19 mouse cellular contexts compared by ENCODE assay signal in the genomic region with DNA sequence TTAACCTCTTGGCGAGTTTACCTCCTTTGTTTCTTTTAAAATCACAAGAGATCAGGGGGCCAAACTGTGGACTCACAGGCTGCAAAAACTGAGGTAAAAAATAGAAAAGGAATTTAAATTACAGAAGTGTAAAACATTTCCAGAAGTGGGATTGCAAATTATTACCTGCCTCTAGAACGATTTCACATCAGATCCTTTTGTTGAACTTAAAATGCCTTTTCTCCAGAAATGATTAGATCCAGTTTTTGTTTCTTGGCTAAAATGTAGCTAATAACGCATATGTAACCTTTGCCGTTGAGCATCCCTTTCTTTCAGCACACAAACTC.
DNase-seq lines count a peak whose midpoint lies in the region; ATAC-seq and TF ChIP-seq lines count a peak whose summit lies in the region.
"Had no signal": no experiment of that assay in that cellular context is flagged by ENCODE, and none has a peak within 500 bp of the region (broad histone marks: within the 10 kb centered on the region; RNA-seq: fewer than 3 reads in every experiment).

No protein-coding gene starts in this region.

- intact Hi-C loops in heart, adult 2 months (cut with DNase I): no loop called here

- H3K9me3 ChIP-seq in midbrain, embryonic 10.5 days (replicated peaks): no peaks in the 10 kb centered on the region
- no peaks in the 10 kb centered on the region for H3K9me3 ChIP-seq in midbrain, postnatal 0 days (ENCODE audit: low read length)
- H3K9me3 ChIP-seq in forebrain, embryonic 13.5 days (replicated peaks): no peaks in the 10 kb centered on the region
- H3K9me3 ChIP-seq in midbrain, embryonic 11.5 days (ENCODE audit: control insufficient read depth, low read length): no peaks in the 10 kb centered on the region
- H3K9me3 ChIP-seq: embryonic facial prominence, embryonic 12.5 days; hindbrain, embryonic 15.5 days; liver, embryonic 15.5 days; megakaryocyte, embryonic 14.5 days; stomach, embryonic 15.5 days had no signal

- no peak for TF ChIP-seq POLR2A in heart, adult 2 months (IDR thresholded peaks at IDR 0.05; ENCODE audit: insufficient read depth, low read depth, low read length)

- no peak for TF ChIP-seq EP300 in heart, adult 2 months (IDR thresholded peaks at IDR 0.05; ENCODE audit: insufficient read depth, low read depth, low read length)

- no peak for ATAC-seq in midbrain, postnatal 0 days (ENCODE audit: low FRiP score)
- no peak for ATAC-seq in forebrain, embryonic 13.5 days
- ATAC-seq in midbrain, embryonic 11.5 days (ENCODE audit: low FRiP score): no peak
- ATAC-seq: lung, postnatal 0 days had no signal

- peak overlapping the region; percentile 90 for H3K27ac ChIP-seq in midbrain, embryonic 10.5 days (replicated peaks)
- no peak overlapping the region for H3K27ac ChIP-seq in midbrain, postnatal 0 days (ENCODE audit: low read depth, low read length)
- H3K27ac ChIP-seq in forebrain, embryonic 13.5 days: peak overlapping the region; percentile 84
- peak overlapping the region; percentile 88 for H3K27ac ChIP-seq in midbrain, embryonic 11.5 days (ENCODE audit: low read depth, low read length)
- no peak overlapping the region for H3K27ac ChIP-seq in heart, adult 2 months
- H3K27ac ChIP-seq: embryonic facial prominence, embryonic 12.5 days; hindbrain, embryonic 15.5 days; liver, embryonic 15.5 days; stomach, embryonic 15.5 days had no signal

- TF ChIP-seq CTCF in midbrain, postnatal 0 days (IDR thresholded peaks at IDR 0.05): no peak
- TF ChIP-seq CTCF in heart, adult 2 months (IDR thresholded peaks at IDR 0.05): no peak

- H3K4me3 ChIP-seq in midbrain, embryonic 10.5 days: peak overlapping the region; percentile 14
- H3K4me3 ChIP-seq in midbrain, postnatal 0 days (ENCODE audit: low read depth, low read length): no peak overlapping the region
- no peak overlapping the region for H3K4me3 ChIP-seq in forebrain, embryonic 13.5 days
- no peak overlapping the region for H3K4me3 ChIP-seq in midbrain, embryonic 11.5 days (ENCODE audit: low read depth, low read length)
- no peak overlapping the region for H3K4me3 ChIP-seq in heart, adult 2 months
- H3K4me3 ChIP-seq: embryonic facial prominence, embryonic 12.5 days; hindbrain, embryonic 15.5 days; liver, embryonic 15.5 days; megakaryocyte, embryonic 14.5 days; stomach, embryonic 15.5 days had no signal

- 39% methylated on average over 4 of the region's 4 CpGs for WGBS in midbrain, embryonic 10.5 days
- 42% methylated on average over 4 of the region's 4 CpGs for WGBS in midbrain, postnatal 0 days
- WGBS in forebrain, embryonic 13.5 days: 17% methylated on average over 4 of the region's 4 CpGs
- 35% methylated on average over 4 of the region's 4 CpGs for WGBS in midbrain, embryonic 11.5 days
- WGBS in heart, adult 2 months: 83% methylated on average over 4 of the region's 4 CpGs

- H3K4me1 ChIP-seq in midbrain, embryonic 10.5 days: peaks cover 54% of the 10 kb centered on the region
- no peaks in the 10 kb centered on the region for H3K4me1 ChIP-seq in midbrain, postnatal 0 days (ENCODE audit: insufficient read depth, low read length)
- peaks cover 46% of the 10 kb centered on the region for H3K4me1 ChIP-seq in forebrain, embryonic 13.5 days
- peaks cover 25% of the 10 kb centered on the region; the same call in 1 of the 2 replicates for H3K4me1 ChIP-seq in midbrain, embryonic 11.5 days (ENCODE audit: control insufficient read depth, insufficient read depth, low read length)
- H3K4me1 ChIP-seq in heart, adult 2 months (ENCODE audit: control insufficient read depth, insufficient read depth, low read length): no peaks in the 10 kb centered on the region
- H3K4me1 ChIP-seq: liver, embryonic 15.5 days; stomach, embryonic 15.5 days had no signal

- no peaks in the 10 kb centered on the region for H3K27me3 ChIP-seq in midbrain, embryonic 10.5 days (ENCODE audit: low read depth, poor library complexity, severe bottlenecking)
- H3K27me3 ChIP-seq in midbrain, postnatal 0 days (ENCODE audit: insufficient read depth, low read length): no peaks in the 10 kb centered on the region
- no peaks in the 10 kb centered on the region for H3K27me3 ChIP-seq in forebrain, embryonic 13.5 days
- H3K27me3 ChIP-seq in midbrain, embryonic 11.5 days (ENCODE audit: control insufficient read depth, insufficient read depth, low read length): no peaks in the 10 kb centered on the region
- H3K27me3 ChIP-seq in heart, adult 2 months (ENCODE audit: control insufficient read depth, insufficient read depth, low read length): no peaks in the 10 kb centered on the region
- H3K27me3 ChIP-seq: hindbrain, embryonic 15.5 days; liver, embryonic 15.5 days; megakaryocyte, embryonic 14.5 days; stomach, embryonic 15.5 days had no signal

- no peaks in the 10 kb centered on the region for H3K79me2 ChIP-seq in heart, adult 2 months (replicated peaks; ENCODE audit: control insufficient read depth, insufficient read depth, low read length)

- H3K36me3 ChIP-seq in midbrain, embryonic 10.5 days: no peaks in the 10 kb centered on the region
- no peaks in the 10 kb centered on the region for H3K36me3 ChIP-seq in midbrain, postnatal 0 days (ENCODE audit: insufficient read depth, low read length)
- H3K36me3 ChIP-seq in forebrain, embryonic 13.5 days (ENCODE audit: poor library complexity, severe bottlenecking): no peaks in the 10 kb centered on the region
- H3K36me3 ChIP-seq in midbrain, embryonic 11.5 days (ENCODE audit: control insufficient read depth, insufficient read depth, low read length): no peaks in the 10 kb centered on the region
- H3K36me3 ChIP-seq in heart, adult 2 months (ENCODE audit: control insufficient read depth, insufficient read depth, low read length): no peaks in the 10 kb centered on the region
- H3K36me3 ChIP-seq: embryonic facial prominence, embryonic 12.5 days; hindbrain, embryonic 15.5 days; liver, embryonic 15.5 days; stomach, embryonic 15.5 days had no signal

- H3K4me2 ChIP-seq in midbrain, postnatal 0 days (ENCODE audit: low read depth, low read length, poor library complexity, severe bottlenecking): no peak overlapping the region
- H3K4me2 ChIP-seq in forebrain, embryonic 13.5 days: peak overlapping the region; percentile 32
- peak overlapping the region; percentile 30; the same call in 1 of the 2 replicates for H3K4me2 ChIP-seq in midbrain, embryonic 11.5 days
- H3K4me2 ChIP-seq: embryonic facial prominence, embryonic 12.5 days; hindbrain, embryonic 15.5 days; liver, embryonic 15.5 days; stomach, embryonic 15.5 days had no signal

- DNase-seq in midbrain, embryonic 10.5 days (ENCODE audit: low spot score): no peak
- no peak for DNase-seq in midbrain, postnatal 0 days (ENCODE audit: low spot score)
- peak; percentile 92 for DNase-seq in midbrain, embryonic 11.5 days (ENCODE audit: low spot score, missing footprints)
- DNase-seq in urinary bladder, postnatal 25 days (ENCODE audit: low spot score): no peak
- no peak for DNase-seq in adrenal gland, postnatal 4 days (ENCODE audit: low spot score in 2 of 2)
- DNase-seq in heart, adult 2 months: no peak
- DNase-seq: adrenal gland, postnatal 25 days; cerebellum, adult 9-11 months; kidney, adult 8-10 months; kidney, postnatal 36 days; right cerebral cortex, postnatal 14 days; thymus, adult 2 months had no signal

- H3K9ac ChIP-seq in midbrain, postnatal 0 days (replicated peaks; ENCODE audit: low read length, poor library complexity, severe bottlenecking): no peak overlapping the region
- H3K9ac ChIP-seq in forebrain, embryonic 13.5 days: no peak overlapping the region
- peak overlapping the region; percentile 25; the same call in 1 of the 2 replicates for H3K9ac ChIP-seq in midbrain, embryonic 11.5 days (ENCODE audit: low read length)
- H3K9ac ChIP-seq in heart, adult 2 months (ENCODE audit: low read depth, low read length): no peak overlapping the region
- H3K9ac ChIP-seq: embryonic facial prominence, embryonic 12.5 days; hindbrain, embryonic 15.5 days; liver, embryonic 15.5 days; stomach, embryonic 15.5 days had no signal

Comparison
In these comparisons a context has a peak if more than half of its experiments do, and no peak if none do; other contexts are left out.
1. H3K27ac ChIP-seq: peak in midbrain, embryonic 10.5 days (single experiment), forebrain, embryonic 13.5 days (single experiment) and midbrain, embryonic 11.5 days (single experiment); none in midbrain, postnatal 0 days (single experiment) and heart, adult 2 months (single experiment).